Mouse (Mus musculus) B cell, adult 2 months (primary cell): ENCODE measurements around the gene Rps27.

Experiments used
- DNase-seq, 2 experiments: peaks; one replicate each; pipeline ENCODE4 v3.0.0; 2022

The Rps27 gene

DNA sequence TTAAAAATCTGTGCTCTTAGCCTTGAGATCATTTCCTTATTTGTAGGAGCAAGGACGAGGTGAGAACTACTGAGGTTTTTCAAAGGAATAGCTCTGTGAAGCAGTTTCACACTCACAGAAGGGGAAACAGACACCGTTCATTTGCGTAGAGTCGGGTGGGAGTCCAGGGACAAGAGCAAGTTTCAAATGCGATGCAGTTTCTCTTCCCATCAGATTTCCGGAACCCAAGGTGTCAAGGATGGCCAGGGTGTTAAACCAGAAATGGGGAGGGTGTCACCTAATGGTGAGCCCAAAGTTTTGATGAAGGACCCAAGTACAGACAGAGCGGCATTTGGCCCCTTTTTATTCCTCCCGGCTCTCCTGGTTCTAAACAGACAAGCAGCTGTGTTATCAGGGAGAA, 17.6 kb upstream of the Rps27 start:
- no peak for DNase-seq

DNA sequence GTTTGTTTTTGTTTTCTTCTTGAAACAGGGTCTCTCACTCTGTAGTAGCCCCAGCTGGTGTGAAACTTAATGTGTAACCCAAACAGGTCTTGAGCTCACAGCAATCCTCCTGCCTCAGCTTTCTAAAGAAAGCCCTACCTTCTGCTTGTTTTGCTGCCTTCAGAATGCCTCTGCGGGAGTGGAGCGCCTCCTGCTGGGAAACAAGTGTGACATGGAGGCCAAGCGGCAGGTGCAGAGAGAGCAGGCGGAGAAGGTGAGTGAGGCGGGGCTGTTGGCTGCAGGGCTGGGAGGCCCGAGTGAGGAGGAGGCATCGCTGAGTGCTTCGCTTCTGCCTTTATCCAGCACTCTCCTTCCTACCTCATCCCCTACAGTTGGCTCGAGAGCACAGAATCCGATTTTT, 10.9 kb upstream of the Rps27 start:
- DNase-seq, result no peak

GRCm38 (mm10) chr3:90222941-90223340, 9.5 kb upstream of the Rps27 start:
- no peak for DNase-seq

DNA sequence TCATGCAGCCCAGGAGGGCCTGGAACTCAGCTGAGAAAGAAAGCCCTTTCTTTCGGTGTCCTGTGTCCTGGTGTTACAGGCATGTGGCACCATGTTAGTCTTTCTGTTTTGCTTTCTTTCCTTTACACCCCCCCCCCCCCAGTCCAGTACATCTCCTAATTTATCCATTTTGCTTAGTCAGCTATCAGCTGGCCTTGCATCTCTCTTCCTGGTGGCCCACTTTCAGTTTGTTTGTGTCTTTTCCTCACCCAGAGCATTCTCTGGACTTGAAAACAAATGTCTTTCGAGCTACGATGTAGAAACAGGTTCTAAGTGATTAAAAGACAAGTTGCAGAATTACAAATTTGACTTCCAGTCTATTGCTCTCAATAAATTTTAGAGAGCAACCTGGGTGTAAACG, 9.0 kb upstream of the Rps27 start:
- DNase-seq, result no peak

GRCm38 (mm10) chr3:90221123-90221522, 7.7 kb upstream of the Rps27 start:
- DNase-seq, result no peak

DNA sequence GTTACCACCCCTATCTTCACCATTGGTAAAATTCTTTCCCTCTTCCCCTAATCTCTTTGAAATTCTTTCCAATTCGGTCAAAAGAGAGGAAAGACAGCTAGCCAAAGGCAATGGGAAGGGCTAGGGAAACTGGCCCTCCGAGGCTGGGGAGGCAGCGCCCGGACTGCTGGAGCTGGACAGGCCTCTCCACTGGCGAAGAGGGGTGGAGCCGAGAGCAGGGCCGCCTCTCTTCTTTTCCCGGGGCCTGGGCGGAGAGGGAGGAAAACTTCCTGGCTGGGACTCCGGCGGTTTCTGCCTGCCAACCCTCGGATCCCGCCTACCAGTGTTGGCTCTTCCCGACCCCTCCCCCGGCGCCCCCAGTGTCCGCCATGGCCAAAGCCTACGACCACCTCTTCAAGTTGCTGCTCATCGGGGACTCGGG, 7.1 kb upstream of the Rps27 start:
- DNase-seq, result peak; percentile 15

DNA sequence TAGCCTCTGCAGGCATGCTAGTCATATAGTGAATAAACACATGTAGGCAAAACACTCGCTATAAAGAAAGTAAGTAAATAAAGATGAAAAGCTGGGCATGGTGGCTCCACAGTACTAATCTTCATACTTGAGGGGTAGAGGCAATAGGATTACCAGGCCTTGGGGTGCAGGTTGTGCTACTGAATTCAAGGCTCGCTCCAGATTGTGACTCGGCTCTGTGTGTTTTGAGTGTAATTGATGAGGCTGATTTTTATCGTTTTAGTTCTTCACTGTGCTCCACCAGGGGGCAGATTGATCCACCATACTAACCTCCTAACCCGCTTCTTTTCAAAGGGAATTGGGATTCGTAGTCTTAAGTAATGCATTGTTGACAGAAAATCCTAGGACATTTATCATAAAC, 6.6 kb upstream of the Rps27 start:
- DNase-seq, result peak; percentile 67 to 70

DNA sequence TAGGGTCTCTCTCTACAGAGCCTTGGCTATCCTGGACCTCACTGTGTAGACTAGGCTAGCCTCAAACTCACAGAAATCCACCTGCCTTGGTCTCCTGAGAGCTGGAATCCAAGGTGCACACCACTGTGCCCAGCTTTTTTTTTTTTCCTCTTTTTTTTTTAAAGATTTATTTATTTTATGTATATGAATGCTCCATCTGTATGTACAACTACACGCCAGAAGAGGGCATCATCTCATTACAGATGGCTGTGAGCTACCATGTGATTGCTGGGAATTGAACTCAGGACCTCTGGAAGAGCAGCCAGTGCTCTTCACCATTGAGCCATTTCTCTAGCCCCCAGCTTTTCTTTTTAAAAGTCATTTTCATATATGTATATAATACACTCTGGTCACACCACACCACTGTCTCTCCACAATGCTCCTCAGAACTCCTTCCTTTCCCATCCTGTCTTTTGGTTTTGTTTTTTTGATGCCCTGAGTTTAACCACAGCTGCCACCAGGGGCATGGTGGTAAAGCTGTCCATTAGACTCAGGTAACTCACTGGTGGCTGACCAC, 2.5 kb upstream of the Rps27 start:
- DNase-seq, result peak; percentile 38 to 51

DNA sequence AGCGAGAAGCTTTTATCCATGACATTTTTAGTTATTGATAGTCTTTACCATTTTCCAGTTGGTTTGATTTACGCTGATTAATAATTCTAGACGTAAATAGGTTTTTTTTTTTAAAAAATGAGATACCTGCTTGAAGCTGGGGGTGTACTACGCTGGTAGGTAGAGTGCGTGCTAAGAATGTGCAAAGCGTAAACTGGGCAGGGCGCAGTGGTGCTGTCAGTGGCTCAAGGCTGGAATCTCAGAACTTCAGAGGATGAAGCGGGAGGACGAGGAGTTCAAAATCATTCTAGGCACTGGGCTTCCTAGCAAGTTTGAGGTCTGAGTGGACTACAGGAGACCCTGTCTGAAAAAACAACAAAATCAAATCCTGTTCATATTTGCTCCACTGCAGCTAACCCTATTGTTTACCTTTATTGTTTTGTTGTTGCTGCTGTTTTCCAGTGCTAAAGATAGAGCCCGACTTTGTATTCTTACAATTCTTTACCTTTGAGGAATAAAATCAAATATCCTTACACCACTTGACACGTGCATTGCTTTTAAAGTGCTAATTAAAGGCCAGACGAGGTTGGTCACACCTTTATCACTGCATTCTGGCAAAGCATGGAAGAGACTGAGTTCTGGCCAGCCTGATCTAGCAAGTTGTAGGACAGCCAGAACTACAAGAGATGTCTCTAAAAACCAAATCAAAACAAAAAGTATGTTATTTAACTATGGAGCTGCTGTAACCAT, 669 bp upstream of the Rps27 start:
- no peak for DNase-seq

GRCm38 (mm10) chr3:90212723-90213122, 728 bp downstream of the Rps27 start:
- peak; percentile 12 to 23 for DNase-seq

- peak; percentile 31 to 35 for DNase-seq
Measured at GRCm38 (mm10) chr3:90211475-90212398, 1.7 kb downstream of the Rps27 start.

DNA sequence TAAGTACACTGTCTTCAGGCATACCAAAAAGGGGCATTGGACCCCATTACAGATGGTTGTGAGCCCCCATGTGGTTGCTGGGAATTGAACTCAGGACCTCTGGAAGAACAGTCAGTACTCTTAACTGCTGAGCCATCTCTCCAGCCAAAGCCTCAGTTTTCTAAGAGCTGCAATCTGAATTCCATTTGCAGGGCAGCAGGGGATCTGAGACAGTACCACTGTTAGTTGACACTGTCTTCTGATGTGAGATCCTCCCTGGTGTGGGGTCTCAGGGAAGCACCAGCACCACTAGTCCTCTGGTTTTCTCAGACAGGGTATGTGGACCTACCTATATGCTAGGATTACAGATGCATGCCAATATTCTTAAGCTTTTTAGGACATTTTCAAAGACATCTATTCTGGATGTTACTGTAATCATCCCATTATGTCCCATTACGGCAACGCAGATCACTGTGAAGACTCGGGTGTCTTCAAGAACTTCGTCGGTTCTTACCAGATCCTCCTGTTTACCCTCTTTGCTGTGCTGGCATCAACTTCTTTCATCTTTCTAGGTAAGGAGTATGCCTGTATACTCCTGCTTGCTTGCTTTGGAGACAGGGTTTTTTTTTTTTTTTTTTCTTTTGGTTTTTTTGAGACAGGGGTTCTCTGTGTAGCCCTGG, 3.4 kb downstream of the Rps27 start:
- peak in 1 of 2 experiments; percentile 16 for DNase-seq

- no peak for DNase-seq
Measured at GRCm38 (mm10) chr3:90208662-90209061, 4.8 kb downstream of the Rps27 start.

DNA sequence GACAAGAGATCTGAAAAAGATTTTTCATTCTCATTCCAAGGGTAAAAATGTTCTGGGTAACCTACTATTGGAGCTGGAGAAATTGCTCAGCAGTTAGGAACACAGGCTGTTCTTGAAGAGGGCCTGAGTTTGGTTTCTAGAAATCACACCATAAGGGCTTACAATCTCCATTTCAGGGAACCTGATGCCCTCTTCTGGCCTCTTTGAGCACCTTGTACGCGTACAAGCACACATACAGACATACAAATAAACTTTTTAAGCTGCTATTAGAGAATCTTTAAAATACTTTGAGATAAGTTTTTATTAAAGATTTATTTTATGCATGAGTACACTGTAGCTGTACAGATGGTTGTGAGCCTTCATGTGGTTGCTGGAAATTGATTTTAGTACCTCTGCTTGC, 8.9 kb downstream of the Rps27 start:
- no peak for DNase-seq

GRCm38 (mm10) chr3:90203619-90204018, 9.8 kb downstream of the Rps27 start:
- DNase-seq, result no peak

GRCm38 (mm10) chr3:90202884-90203283, 10.6 kb downstream of the Rps27 start:
- no peak for DNase-seq

DNA sequence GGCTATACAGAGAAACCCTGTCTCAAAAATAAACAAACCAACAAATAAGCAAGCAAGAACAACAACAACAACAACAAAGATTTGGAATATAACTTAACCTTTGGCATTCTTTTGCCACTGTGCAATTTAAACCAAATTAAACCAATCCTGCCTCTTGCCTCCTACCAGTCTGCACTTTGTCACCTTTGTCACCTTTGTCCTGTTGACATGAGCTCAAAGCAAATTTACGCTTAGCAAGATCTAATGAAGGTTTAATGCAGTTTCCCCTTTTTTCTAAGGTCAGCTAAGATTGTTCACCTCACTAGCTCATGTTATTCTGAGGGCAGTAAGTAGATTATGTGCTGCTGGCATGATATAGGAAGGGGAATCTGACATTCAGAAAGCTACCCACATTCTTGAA, 15.9 kb downstream of the Rps27 start:
- no peak for DNase-seq

DNA sequence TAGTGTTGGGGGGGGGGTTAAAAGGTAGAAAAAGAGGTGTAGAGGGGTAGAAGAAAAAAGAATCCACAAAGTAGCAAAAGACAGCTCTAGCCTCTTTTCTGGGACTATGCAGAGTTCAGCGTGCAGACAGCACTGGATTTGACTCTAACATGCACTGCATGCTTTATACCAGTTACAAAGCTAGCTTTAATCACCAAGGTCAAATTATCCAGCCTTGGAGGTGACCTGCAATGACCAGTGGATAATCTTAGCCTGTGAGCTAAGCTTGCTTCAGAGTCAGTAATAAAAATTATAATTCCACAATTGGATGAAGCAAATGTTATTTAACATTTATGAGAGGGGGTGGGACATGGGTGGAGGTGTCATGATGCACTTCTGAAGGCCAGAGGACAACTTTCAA, 17.8 kb downstream of the Rps27 start:
- no peak for DNase-seq

GRCm38 (mm10) chr3:90194759-90195158, 18.7 kb downstream of the Rps27 start:
- DNase-seq, result no peak

DNA sequence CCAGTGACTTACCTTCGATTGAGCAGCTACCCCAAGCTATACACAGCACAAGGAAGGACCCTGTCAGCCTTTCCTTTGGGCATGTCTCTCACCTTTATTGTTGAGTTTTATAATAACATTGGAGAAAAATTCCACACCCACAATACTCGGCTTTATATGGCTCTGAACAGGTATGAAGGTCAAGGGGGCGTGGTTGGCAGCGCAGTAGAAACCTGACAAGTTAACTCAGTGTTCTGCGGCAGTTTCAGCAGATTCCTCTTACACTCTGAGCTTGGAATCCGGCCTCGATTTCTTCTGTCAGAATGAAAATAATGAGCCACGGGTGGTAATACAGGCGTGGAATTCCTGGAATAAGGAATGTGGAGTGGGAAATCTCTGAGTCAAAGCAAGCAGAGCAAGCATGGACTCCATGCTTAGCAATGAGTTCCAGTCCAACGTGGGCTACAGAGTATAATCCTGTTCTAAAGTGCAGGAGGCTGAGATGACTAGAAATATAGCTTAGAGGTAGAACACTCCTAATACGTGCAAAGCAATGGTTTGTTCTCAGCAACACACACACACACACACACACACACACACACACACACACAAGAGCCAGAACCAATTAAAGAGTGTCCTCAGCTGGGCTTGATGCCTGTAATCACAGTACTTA, 22.5 kb downstream of the Rps27 start:
- no peak for DNase-seq

DNA sequence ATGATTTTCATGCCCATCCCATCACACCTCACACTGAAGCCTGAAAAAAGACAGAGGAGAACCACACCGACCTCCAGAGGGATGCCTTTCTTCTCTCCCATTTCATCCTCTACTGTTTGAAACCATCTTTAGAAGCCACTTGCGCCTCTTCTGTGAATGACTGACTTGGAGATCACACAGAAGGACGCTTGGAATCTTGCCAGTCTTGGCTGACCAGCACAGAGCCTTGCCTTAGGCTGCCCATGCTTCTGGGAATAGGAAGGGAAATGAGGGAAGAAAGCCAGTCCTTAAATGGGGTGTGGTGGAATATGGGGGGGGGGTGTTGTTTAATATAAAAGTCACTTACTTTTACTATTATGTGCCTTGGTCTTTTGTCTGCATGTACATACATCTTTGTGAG, 29.9 kb downstream of the Rps27 start:
- no peak for DNase-seq

- no peak for DNase-seq
Measured at GRCm38 (mm10) chr3:90179566-90179965, 33.9 kb downstream of the Rps27 start.
